Mouse (Mus musculus): ENCODE data around the gene Enpp1.
"Not testable (repeated sequence)": the region's sequence is repeated elsewhere in the genome, so short reads cannot be mapped to it uniquely, and the experiment has no call there.

Enpp1 gene

DNA sequence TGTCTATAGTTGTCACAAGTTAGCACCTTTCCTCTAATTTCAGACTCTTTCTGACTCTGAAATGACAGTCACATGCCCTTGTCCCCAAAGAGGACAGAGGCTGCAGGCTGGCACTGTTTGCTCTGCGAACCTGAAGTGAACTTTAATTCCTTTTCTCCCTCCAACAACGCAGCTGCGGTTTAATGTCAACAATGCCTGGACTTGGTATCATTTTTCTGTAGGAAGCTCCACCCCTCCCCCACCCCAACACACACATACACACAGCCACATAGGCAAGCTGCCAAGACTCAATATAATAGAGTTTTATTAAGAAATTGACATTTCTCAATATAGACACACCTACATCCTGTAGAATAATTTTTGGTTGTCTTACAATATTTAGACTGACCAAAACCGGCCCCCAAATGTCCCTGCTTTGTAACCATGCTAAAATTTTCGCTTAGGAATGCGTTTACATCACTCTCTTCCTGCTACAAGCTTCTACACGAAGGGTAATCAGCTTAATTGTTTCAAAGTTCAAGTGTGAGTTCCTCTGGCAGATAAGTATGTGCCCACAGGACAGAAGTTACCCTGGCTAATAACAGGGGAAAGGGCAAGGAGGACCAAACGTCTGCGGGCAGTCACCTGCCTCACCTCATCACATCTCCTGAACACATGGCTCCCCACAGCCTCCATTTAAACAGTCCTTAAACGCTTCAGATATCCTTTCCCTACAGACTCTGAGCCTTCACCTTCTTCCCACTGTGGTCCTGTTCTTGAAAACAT lies 73.5 kb downstream of the Enpp1 start:
- no peak for DNase-seq (ENCODE audit: low spot score)

DNA sequence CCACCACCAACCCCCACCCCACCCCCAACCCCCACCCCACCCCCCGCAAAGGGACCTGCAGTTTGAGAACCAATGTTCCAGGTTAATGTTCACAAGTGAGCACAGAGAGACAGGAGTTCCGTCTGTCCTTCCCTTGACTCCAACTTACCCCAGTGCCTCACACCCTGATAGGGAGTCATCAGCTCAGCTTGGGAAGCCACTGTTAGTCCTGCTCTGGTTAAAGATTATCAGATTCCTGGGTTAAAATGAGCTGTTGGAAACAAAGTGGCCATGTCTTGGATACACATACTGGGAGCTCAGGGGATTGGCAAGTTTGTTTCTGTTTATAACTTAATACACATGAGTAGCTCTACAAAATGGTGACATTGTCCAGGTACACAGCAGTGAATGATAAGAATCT lies 75.0 kb downstream of the Enpp1 start:
- DNase-seq (ENCODE audit: low spot score) = no peak

DNA sequence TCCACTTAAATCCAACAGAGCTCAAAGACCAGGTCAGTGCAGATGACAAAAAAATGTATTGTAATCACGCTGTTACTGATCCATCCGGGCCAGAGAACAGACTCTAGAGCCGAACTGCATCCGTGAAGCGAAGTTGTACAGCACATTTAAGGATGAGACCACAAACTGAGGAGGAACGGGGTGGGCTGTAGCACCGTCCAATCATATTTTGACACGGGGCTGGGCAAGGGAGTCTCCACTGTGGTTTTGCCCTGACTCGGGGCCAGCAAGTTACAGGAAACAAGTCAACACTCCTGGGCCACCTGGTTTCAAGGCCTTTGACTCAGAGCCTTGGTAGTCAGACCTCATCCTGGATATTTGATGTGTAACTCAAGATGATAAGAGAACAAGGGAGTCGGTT lies 76.1 kb downstream of the Enpp1 start:
- DNase-seq (ENCODE audit: low spot score) = no peak

DNA sequence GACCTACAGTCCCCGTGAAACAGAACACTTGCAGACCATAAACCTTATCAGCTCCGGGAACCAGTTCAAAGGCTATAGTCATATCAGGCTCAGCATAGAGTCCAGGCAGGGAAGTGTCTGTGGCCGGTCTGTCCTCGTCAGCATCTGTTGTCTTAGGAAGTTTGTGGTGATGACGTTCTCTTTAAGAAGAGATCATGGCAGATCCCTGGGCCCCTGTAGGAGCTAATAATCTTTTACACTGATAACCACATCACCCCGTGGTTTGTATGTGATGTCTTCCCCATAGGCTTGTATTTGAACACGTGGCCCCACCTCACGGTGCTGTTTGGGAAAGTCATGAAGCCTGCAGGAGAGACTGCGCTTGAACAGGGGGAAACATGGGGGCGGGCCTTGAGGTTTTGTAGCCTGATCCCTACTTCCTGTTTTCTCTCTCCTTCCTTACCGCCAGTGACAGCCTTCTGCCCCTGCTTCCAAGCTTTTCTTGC lies 76.6 kb downstream of the Enpp1 start:
- DNase-seq (ENCODE audit: low spot score) = no peak

DNA sequence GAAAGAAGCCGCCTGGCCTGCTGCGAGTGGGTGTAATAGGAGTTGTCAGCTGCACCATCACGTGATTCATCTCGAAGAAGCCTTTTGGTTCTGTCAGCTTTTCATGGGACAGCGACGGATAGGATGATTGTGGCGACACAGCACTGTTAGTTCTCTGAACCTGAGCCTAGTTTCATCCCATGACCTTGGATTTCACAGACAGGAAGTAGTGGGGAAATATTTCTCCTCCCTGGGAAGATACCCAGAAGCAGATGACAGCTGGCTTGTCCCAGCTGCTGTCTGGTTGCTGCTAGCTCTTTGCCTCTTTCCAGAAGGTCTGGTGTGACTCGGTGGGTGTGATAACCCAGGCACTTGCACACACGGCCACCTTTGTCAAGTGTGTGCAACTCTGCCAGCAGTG lies 77.7 kb downstream of the Enpp1 start:
- no peak for DNase-seq (ENCODE audit: low spot score)

DNA sequence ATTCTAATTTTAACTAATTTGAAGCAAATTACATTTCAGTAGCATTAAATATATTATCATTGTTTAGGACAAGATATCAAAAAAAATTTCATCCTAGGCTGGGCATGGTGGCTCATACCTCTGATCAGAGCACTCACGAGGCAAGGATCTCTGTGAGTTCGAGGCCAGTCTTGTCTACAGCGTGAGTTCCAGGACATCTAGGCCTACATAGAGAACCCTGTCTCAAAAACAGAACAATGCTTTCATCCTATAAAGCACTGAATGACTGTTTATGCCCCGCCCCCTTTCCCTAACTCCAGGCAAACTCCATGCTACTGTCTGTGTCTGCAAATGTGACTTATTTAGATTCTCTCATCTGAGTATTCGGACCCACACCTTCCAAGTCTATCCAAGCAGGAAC lies 80.8 kb downstream of the Enpp1 start:
- no peak for DNase-seq (ENCODE audit: low spot score)

DNA sequence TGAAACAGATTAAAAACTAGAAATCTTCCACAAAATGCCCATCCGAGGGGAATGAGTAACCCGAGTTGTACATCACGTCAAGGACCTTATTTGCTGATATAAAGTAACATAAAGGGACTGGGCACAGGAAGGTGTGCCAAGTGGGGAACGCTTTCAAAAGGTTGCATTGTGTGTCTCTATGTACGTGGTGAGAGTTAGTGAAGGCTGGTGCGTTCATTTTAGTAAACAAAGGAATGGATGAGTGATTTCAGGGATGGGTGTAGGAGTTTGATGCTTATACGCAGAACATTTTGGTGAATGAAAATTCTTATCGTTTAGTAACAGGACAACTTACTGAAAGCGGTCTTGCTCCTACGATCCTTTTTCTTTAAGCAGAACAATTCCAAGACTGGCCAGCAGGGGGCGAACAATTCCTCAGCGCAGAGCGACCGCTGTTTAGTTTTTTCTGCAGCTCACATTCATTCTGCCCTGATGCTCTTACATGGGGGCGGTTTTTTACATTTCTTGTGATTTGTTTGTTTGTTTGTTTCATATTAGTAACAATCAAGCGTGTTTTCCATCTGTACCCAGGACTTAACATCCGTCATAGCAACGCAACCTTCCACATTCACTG lies 81.4 kb downstream of the Enpp1 start:
- peak; percentile 32 for DNase-seq (ENCODE audit: low spot score)

DNA sequence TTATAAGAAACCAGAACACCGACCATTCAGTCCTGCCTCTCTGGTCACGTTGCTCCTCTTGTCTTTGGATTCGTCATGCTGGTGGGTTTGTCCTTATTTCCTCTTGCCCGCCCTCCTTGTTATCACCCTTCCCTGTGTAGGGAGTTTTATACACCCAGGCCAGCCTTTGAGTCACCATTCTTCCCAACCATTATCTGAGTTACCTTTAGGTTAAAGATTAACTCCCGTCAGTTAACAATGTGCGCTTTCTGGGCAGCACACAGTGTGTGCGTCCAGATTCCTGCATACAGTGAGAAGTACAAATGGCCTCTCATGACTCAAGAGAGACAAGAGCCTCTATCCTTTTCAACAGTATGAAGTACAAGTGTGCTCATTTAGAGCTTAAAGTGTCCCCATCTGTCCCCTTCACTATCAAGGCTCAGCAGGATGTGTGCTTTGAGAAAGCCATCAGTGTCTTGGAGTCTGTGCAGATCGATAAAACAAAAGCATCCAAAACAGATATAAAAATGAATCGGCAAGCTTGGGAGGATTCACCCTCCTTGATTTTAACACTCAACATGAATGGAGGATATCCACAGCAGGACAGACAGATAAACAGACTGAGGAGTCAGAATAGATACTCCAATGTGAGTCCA lies 82.8 kb downstream of the Enpp1 start:
- DNase-seq (ENCODE audit: low spot score) = no peak

DNA sequence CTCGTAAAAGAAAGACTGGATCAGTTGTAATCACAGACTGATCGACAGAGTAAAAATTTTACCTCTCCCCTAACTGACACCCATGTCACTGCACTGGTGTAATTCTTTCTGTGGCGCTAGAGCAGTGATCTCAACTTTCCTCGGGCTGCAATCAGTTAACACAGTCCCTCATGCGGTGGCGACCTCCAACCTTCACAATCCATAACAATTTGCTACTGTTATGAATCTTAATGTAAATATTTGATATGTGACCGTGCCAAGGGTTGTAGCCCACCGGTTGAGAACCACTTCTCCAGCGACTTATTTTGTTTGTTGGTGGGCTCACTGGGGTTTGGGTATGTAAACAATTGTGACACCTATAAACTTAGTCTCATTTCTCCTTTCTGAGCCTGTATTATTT lies 83.5 kb downstream of the Enpp1 start:
- DNase-seq (ENCODE audit: low spot score) = no peak

DNA sequence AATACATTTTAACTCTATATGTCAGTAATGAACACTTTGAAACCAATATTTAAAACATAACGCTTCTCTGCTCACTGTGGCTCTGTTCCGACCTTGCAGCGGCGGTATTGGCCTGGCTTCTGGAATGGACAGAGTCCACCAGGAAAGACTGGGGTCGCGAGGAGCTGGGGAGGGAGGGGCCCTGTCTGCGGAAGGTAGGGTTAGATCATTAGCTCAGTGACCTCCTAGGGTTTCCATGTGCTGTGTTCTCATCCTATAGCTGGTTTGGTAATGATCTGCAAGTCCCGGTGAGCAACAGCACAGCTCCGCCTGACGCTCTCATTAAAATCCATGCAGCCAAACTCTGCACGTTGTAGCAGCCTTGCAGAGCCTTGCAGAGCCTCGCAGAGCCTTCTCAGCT lies 84.7 kb downstream of the Enpp1 start:
- no peak for DNase-seq (ENCODE audit: low spot score)

DNA sequence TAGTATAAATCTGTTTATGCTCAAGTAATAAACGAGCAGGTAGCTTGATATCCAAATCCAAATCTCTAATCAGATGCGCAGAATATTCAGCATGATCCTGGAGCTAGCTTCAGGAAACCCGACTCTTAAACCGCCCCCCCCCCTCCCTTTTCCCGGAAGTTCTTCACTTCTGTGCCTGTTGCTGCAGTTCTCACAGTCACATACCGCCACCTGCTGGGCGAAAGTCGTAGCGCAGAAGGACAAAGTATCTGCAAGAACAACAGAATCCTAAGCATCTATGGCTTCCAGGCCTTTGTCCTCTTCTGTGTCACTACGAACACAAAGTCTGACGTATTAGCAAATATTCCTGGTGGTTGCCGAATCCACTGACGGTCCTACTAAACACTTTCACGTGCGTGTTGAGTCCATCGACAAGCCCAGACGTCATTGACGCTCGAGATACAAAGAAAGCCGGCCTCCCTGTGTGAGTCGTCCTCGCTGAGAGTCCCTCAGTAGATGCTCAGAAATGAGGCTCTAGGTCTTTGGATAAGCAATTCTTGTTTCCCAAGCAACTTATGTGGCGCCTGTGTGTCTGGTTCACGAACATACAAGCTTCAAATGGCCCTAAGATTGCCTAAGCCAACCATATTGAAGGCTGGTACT lies 86.8 kb downstream of the Enpp1 start:
- peak; percentile 67 for DNase-seq (ENCODE audit: low spot score)

DNA sequence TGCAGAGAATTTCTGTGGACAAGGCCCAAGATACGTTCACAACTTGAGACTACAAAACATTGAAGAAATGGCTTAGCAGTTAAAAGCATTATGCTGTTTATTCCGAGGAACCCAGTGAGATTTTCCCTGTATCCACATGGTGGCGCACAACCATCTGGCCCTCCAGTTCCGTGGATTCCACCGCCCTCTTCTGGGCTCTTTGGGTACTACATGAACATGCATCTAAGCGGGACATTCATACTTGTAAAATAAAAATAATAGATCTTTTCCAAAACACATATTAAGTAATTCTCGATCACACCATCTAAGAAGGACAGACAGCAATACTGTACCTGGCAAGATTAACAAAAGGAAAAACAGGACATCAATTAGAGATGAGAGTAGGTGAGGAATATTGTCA lies 89.4 kb downstream of the Enpp1 start:
- DNase-seq (ENCODE audit: low spot score) = no peak

DNA sequence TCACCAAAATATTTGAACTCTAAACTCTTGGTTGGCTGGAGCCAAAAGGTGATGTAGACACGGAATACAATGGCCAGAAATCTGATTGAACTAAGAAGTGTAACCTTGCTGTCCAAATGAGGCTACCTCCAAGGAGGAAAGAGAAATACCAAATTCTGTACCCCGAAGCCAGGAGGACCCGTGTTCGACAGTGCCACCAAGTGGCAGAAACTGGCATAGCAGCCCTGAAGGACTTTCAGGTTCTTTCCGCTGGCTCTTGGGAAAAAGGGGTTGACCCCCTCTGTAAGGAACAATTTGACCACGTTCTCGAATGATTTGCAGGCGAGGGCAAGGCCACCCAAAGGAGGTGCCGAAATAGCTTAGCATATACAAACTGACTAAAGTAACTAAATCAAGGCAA lies 90.4 kb downstream of the Enpp1 start:
- no peak for DNase-seq (ENCODE audit: low spot score)

DNA sequence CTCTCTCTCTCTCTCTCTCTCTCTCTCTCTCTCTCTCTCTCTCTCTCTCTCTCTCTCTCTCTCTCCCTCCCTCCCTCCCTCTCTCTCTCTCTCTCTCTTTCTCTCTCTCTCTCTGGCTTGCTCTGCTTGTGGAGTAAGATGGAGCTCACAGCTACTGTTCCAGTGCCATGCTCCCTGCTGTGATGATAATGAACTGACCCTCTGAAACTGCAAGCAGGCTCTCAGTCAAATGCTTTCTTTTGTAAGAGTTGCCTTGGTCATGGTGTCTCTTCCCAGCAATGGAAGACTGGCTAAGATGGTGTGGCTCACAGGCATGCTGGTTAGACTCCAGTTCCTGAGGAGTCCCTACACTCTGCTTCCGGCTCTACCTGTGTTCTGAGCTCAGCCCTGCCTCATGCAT lies 95.4 kb downstream of the Enpp1 start:
- not testable (repeated sequence) for DNase-seq (ENCODE audit: low spot score)

DNA sequence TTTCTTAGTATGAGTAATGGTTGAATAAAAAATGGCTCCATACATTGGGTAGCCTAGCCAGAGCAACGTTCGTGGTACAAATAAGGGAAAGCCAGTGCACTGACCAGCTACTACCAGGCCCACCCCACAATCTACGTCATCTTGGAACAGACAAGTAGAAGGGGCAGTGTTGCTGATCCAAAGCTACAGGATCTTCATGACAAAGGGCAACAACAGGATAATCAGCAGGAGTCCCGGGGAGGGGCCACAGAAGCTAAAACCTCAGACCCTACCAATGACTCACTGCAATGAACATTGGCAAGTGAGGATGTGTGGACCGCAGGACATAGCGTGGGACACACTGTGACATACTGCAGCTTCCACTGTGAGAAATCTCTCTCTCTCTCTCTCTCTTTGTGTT lies 96.2 kb downstream of the Enpp1 start:
- no peak for DNase-seq (ENCODE audit: low spot score)

DNA sequence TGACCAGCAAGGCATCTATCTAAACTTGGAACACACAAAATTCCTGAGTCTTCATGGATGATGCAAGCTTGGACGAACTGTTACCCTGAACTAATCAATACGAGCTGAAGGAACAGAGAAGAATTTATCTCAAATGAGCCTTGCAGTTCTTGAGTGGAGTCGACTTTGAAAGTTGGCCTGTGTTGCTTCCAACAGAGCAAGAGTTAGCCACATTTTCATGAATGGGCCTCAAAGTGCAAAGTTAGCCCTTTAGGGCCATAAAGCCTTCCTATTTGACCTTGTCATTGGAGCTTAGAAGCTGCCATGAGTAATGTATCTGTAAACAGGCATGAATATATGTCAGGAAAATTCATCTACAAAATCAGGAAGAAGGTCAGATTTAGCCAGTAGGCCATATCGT lies 97.2 kb downstream of the Enpp1 start:
- no peak for DNase-seq (ENCODE audit: low spot score)

DNA sequence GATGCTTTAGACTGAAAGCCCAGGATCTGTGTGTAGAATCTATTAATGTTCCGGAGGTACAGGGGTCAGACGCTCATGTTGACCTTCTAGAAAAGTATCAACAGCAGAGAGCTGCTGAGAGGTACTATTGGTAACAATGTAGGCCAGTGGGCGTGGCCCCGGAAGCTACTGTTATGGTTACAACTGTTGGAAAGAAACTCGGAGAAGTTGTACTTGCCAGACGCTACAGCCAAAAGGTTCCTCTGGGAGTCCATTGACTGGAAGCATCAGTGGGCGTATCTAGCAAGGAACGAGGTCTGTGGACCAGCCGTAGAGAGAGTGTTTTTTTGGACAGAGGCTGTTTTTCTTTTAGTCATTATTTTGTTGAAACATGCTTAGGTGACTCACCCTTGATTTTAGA lies 102.2 kb downstream of the Enpp1 start:
- no peak for DNase-seq (ENCODE audit: low spot score)

DNA sequence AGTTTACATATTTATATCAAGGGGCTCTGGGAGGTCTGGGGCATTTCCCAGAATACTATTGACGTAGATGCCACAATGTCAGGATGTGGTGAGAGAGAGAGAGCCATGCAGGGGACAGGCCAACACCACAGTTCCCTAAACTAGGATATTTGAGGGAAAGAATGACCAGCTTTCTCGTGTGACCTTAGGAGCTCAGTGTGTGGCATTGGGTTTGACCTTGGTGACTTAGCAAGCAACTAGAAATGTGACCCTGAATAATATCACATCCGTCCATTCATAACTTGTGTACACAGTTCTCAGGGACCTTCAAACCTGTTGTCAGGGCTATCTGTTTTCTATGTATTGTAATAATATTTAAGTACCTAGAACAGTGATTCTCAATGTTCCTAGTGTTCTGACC lies 102.8 kb downstream of the Enpp1 start:
- DNase-seq (ENCODE audit: low spot score) = no peak

DNA sequence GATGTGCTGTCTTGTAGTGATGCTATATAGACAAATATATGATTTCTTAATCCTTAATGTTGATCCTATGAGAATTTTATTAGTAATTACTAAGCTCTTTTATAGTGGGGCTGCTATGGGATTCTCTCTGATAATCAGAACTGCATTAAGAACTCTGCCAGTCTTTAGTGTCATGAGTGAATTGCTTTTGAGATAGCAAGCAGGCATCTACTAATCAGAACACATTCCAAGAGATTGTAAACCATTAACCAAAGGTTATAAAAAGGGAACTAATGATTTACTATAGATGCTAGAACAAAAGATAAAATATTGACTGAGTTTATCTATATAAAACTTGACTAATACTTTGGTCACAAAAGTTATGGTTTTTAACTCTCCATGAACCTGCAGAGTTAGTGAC lies 108.2 kb downstream of the Enpp1 start:
- DNase-seq (ENCODE audit: low spot score) = no peak

DNA sequence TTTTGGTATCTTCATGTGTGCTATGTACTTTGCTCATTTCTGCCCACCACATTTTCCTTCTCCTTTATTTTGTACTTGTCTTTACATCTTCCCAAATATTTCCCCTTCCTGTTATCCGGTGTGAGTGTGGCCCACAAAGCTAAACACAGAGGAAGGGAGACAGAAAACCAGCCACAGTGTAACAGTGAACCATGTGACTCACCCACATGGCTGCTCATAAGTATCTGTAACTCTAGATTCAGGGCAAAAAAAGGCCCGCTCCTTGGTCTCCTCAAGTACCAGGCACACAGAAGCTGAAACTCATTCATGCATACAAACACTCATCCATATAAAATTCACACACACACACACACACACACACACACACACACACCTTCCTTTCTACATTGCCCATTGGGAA lies 108.9 kb downstream of the Enpp1 start:
- no peak for DNase-seq (ENCODE audit: low spot score)

DNA sequence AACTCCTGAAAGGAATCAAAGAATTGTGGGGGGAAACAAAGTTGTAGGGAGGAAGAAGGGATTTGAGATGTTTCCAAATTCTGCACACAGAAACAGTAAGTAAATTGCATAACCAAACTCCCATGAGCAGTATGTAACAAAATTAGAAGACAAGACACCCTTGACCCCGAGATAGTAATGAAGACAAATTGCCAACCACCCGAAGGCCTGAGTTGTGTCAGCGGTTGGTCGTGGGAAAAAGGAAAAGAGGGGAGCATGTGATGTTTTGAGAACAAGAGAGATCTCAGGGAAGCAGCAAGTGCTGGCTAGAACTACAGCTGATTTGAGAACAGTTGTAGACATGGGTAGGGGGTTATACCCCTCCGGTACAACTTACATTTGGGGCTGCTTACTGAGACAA lies 112.2 kb downstream of the Enpp1 start:
- DNase-seq (ENCODE audit: low spot score) = no peak

DNA sequence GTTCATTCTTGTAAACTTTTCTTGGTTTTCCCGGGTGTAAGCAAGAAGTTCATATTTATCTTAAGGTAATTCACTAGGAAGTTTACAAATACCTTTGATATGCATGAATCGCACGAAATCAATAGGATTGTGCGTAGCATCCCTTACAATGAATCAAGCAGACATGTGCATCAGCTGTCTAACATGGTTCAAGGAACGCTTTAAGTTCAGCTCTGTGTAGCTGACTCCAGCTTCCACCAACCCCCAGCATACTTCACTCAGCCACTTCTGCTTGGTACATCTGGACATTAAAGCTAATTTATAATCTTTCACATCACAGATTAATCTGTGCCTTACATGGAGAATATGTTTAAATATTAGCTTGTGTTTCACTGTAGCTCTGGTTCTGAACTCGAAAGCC lies 113.3 kb downstream of the Enpp1 start:
- no peak for DNase-seq (ENCODE audit: low spot score)

DNA sequence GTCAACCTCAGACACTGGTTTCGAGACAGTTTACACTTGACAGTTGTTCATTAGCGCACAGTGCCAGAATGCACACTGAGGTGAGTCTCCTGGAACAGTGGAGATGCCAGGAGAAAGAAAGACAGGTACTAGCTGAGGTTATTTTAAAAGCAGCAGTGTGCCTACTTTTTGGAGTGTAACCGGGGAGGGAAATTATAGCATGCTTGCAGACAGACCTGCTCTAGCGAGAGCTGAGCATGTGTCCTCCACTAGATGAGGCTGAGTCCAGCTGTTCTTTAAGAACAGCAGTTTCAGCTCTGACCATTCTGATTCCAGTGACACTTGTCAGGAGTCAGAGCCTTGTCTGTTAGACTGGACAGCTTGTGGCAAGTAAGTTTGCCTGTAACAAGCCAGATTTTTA lies 114.2 kb downstream of the Enpp1 start:
- no peak for DNase-seq (ENCODE audit: low spot score)
